Comparison of ENCODE assay signal across 33 mouse cellular contexts in the genomic region with DNA sequence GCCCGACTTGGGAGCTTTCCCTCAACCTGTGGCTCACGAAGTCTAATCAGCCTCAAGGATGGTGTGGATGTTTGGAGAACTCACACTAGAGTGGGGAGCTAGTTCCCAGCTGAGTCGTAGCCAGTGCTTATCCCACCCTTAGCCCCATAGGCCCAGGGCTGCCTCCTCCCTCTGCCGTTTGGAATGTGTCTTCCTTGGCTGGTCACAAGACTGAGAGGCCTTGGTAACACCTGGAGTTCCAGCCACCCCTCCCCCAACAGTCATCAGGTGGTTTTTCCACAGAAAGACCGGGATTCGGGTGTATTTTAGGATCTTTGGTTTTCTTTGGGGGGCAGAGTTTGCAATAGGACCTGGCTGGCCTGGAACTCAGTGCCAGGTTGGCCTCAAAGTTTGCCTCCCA. TPM values are rescaled to one million over a fixed set of nuclear protein-coding genes. Genes with fewer than 3 reads are reported as not detected.
"Had no signal": no experiment of that assay in that cellular context is flagged by ENCODE, and none has a peak within 500 bp of the region (broad histone marks: within the 10 kb centered on the region; RNA-seq: fewer than 3 reads in every experiment).

No protein-coding gene starts in this region.

- H3K9ac ChIP-seq: heart, embryonic 15.5 days; hindbrain, embryonic 13.5 days; hindbrain, embryonic 15.5 days; intestine, embryonic 15.5 days; limb, embryonic 13.5 days; limb, embryonic 15.5 days; liver, embryonic 12.5 days; liver, embryonic 14.5 days had no signal

- H3K27me3 ChIP-seq: intestine, embryonic 15.5 days had no signal

- DNase-seq: gastrocnemius, postnatal 14 days; gastrocnemius, postnatal 36 days; heart, adult 11 months; heart, adult 2 months; heart, postnatal 14 days; heart, postnatal 36 days; kidney, adult 18-20 months; kidney, adult 8-10 months; kidney, postnatal 14 days; left cerebral cortex, postnatal 4 days had no signal

- ATAC-seq: hindbrain, postnatal 0 days; intestine, embryonic 15.5 days; intestine, postnatal 0 days; liver, embryonic 12.5 days had no signal

- H3K4me2 ChIP-seq: heart, embryonic 11.5 days; heart, embryonic 13.5 days; heart, embryonic 15.5 days; hindbrain, embryonic 13.5 days; hindbrain, embryonic 15.5 days; intestine, embryonic 15.5 days; limb, embryonic 13.5 days; limb, embryonic 15.5 days; liver, embryonic 12.5 days had no signal

- H3K4me1 ChIP-seq: liver, embryonic 12.5 days had no signal

- H3K9me3 ChIP-seq: heart, embryonic 13.5 days; heart, embryonic 15.5 days; hindbrain, embryonic 13.5 days; hindbrain, embryonic 15.5 days; intestine, embryonic 15.5 days; limb, embryonic 13.5 days; limb, embryonic 15.5 days; liver, embryonic 12.5 days had no signal

- H3K4me3 ChIP-seq: heart, adult 2 months; heart, embryonic 13.5 days; heart, embryonic 15.5 days; hindbrain, embryonic 13.5 days; hindbrain, embryonic 15.5 days; intestine, embryonic 15.5 days; layer of hippocampus, adult 2 months; left cerebral cortex, adult 2 months; limb, embryonic 13.5 days; limb, embryonic 15.5 days; liver, embryonic 12.5 days had no signal

- H3K36me3 ChIP-seq: heart, embryonic 13.5 days; heart, embryonic 15.5 days; hindbrain, embryonic 13.5 days; hindbrain, embryonic 15.5 days; intestine, embryonic 15.5 days; limb, embryonic 13.5 days; limb, embryonic 15.5 days; liver, embryonic 12.5 days had no signal

- H3K27ac ChIP-seq: heart, adult 2 months; heart, embryonic 15.5 days; hindbrain, embryonic 13.5 days; hindbrain, embryonic 15.5 days; hindbrain, postnatal 0 days; intestine, embryonic 15.5 days; kidney, postnatal 0 days; layer of hippocampus, adult 2 months; left cerebral cortex, adult 2 months; limb, embryonic 13.5 days; limb, embryonic 15.5 days; liver, embryonic 12.5 days; liver, embryonic 14.5 days had no signal

RNA-seq across cellular contexts. Expression of a gene that starts 7.7 kb away (rescaled TPM):
- total RNA-seq: hematopoietic stem cell, adult 5-6 weeks; hindbrain, postnatal 0 days; layer of hippocampus, adult 2 months; layer of hippocampus, postnatal 10 days; left cerebral cortex, adult 2 months; left cerebral cortex, postnatal 10 days; left cerebral cortex, postnatal 25 days; left cerebral cortex, postnatal 4 days had no signal
- polyA plus RNA-seq: hindbrain, embryonic 11.5 days; hindbrain, embryonic 13.5 days; limb, embryonic 11.5 days; liver, adult 2 months; liver, embryonic 12.5 days had no signal

RNA-seq across cellular contexts. Expression of a gene that starts 35.7 kb away (rescaled TPM):
- total RNA-seq: hematopoietic stem cell, adult 5-6 weeks; layer of hippocampus, adult 2 months; layer of hippocampus, postnatal 25 days had no signal
- polyA plus RNA-seq: liver, adult 2 months had no signal
